Mouse (Mus musculus) urinary bladder, postnatal 36 days (tissue): Measurements from ENCODE around the gene Yipf2.
"Not testable (repeated sequence)": the region's sequence is repeated elsewhere in the genome, so short reads cannot be mapped to it uniquely, and the experiment has no call there.

ENCODE experiments used
- DNase-seq, 2 experiments: peaks; one replicate each; pipeline ENCODE4 v3.0.0; 2022; ENCODE audit warnings: low spot score in 2 of 2, mixed read lengths in 1 of 2

Gene Yipf2

DNA sequence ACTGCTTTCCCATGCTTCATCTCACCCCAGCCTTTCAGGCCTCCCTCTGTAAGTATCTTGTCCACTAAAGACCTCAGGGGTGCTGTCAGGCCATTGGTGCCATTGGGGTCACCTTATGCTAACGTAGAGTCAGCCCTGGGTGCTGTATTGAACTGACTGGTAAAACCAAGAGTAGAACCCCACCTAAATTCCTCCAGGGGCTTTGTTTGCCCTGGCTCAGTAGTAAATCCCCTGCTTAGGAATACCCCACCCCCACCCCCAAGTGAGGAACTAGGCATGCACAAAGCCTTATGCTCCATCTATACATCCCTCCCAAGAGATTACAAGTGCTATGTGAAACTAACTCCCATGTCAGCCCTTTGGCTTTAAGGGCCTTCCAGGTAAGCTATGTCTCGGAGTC lies 35.1 kb downstream of the Yipf2 start:
- DNase-seq = no peak

DNA sequence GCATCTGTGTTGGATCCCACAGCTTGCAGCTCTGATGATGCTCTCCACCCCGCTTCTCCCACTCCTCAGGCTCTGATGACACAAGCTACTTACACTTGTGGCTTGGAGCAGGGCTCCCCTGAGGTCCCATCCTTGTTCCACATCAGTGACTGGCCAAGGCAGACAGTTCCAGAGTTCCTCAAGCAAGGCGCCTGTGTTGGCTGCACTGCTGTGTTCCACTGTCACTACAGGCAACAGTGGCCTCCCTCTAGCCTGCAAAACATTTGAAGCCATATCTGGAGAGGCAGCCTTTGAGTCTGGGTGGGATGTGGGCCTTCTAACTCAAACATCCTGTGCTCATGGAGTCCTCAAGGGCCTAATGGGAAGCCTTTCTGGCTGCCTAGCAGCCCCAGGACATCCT lies 35.6 kb downstream of the Yipf2 start:
- no peak for DNase-seq

DNA sequence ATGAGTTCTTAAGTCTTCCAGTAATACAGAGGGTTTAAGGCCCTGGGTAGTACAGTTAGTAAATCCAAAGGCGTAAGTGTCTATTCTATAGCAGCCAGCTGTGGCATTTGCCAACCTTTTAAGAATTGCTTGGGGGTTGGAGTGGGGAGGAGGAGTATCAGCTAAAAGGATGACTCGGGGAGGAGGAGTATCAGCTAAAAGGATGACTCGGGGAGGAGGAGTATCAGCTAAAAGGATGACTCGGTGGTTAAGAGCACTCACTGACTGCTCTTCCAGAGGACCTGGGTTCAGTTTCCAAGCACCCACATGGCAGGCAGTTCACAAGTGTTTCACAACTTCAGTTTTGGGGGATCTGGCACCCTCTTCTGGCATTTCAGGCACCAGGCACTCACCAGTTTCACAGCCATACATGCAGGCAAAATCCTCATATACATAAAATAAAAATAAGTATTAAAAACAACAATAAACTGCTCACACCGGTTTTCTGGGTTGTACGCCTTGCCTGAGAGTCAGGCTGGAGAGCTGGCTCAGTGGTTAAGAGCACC lies 37.4 kb downstream of the Yipf2 start:
- DNase-seq = no peak

DNA sequence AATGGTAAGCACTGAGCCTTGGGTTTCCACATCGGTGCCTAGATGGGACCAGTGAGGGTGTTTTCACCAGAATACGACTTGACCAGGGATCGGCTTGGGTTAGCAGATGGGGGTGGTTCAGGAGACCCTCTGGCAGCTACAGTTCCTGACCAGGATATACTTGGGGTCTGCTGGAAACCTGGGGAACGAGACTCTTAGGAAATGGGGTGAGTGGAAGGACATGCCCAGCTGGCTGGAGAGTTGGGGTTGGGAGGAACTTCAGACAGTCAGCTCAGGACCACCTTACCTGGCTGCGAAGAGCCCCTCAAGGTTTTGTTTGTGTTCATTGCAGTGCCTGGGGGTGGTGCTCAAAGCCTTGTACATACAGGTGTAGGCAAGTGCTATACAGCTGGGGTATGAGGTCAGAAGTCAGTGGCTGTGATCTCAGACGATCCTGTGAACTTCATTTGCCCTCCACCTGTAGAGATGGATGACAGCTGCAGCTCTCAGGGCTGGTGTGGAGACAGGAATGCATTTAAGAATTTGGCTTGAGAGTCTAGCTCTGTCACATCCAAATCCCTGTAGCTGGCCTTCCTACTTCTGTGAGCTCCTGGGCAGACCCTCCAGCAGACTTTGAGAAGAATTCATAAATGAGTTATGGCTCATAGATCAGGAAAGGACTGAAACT lies 38.9 kb downstream of the Yipf2 start:
- no peak for DNase-seq

DNA sequence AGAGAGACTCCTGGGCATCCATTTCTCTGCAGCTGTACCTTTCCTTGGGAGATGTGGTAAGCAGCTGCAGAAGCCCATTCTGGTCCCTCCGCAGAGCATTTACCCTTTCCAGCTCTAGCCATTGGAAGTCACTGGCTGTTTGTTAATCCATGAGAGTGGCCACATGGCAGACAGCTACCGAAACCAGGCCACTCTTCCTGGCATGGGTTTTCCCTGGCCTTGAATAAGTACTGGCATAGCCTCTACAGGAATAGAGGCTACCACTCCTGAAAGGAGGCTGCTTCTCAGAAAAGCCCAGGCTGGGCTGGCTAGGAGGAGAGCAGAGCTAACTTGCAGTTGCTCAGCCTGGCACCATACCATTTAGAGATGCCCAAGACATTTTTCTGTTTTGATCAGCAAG lies 41.6 kb downstream of the Yipf2 start:
- DNase-seq = no peak

DNA sequence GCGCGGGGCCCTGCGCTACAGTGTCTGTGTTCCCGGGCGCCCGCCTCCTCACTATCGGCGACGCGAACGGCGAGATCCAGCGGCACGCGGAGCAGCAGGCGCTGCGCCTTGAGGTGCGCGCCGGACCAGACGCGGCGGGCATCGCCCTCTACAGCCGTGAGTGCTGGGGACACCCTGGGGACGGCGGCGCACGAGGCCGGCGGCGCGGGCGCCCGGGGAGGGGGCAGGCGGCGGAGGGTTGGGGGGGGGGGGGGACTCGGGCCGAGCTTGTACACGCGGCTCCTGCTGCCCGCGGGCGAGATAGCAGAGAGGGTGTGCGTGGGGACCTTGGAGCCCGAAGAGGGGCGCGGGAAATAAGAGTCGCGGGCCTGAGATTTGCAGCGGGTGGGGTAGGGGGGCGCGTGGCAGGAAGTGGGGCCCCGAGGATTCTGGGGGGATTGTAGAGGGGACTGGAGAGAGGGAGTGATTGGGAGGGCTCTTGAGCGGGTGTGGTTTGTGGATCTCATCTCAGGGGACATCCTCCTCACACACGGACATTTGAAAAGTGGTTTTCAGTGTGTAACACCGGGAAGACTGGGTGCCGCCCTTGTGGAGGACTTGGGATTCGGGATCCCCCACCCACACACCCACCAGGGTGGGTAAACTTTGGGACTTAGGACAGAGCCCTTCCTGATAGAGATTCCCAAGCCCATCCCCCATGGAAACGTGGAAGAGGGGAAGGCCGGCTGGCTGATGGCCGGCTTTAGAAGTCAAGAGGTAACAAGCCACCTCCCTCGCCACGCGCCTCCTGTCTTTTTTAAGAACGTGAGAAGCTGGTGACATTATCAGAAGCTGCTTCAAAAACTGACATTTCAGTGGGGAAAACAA lies 45.3 kb downstream of the Yipf2 start:
- peak; percentile 48 to 54 for DNase-seq

DNA sequence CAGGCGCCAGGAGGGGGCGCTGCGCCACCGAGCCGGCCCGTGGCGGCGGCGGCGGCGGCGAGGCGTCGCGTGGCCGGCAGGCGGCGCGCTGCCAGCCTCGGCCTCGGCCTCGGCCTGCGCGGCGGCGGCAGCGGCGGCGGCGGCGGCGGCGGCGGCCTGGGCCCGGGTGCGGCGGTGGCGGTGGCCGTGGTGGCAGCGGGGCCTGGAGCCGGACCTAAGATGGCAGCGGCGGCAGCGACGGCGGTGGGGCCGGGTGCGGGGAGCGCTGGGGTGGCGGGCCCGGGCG lies 45.9 kb downstream of the Yipf2 start, which contains the start of gene Carm1:
TSS of gene Carm1 (plus strand) at position 106 of the 286 bp plus-strand sequence.
- DNase-seq = no peak

DNA sequence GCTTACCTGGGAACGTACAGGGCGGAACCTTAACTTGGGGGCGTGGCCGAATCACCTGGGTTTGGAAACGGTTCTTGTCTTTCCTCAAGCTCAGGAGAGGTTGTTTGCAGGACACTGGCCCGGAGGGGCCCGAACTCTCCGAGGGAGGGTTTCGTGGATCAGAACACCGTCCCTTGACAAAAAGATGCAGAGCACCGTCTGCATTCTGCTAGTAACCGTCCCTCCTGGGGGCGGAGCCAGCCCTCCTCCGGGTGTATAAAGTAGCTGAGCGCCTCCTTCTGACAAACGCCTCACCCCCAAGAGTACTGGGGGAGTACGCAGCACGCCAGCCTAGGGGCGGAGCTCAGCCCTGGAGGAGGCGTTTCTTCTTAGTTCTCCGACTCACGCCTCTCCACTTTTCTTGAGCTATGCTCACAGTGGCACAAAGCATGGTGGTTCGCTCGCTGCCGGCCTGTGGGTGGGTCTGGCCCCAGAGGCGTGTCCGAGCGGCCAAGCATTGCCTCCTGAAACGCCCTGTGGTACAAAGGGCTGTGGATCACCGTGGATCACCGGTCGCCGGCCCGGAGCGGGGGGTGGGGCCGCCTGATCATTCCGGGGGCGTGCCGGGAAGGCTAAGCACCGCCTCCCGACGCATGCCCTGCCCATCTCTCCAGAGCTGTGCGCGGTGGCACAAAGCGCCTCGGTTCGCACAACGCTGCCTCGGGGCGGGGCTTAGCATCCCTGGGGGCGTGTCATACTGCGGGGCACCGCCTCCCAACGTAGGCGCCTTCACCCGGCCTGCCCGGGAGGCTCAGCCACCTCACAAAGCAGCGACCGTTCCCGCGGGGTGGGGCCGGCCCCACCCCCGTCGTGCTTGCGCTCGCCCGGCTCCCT lies 46.5 kb downstream of the Yipf2 start:
- peak; percentile 100 for DNase-seq

DNA sequence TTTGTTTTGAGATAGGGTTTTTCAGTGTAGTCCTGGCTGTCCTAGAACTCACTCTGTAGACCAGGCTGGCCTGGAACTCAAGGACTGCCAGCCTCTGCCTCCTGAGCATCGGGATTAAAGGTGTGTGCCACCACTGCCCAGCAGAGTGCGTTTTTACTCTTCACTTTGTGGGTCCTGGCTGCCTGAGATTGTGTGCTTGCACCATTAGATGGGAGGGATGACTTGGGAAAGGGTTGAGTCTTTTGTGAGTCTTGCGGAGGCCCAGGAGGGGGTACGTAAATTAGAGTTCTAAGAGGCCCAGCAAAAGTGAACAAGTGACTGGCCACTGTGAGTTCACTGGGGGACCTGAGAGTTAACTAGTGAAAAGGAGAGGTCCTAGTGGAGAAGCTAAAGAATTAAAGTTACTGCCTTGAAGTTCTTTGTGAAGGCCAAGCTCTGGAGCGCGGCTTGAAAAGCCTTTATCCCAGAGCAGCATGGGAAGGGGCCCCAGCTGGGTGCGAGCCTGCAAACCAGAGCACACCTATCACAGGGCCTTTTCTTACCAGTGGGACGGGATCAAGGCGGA lies 47.2 kb downstream of the Yipf2 start:
- no peak for DNase-seq

DNA sequence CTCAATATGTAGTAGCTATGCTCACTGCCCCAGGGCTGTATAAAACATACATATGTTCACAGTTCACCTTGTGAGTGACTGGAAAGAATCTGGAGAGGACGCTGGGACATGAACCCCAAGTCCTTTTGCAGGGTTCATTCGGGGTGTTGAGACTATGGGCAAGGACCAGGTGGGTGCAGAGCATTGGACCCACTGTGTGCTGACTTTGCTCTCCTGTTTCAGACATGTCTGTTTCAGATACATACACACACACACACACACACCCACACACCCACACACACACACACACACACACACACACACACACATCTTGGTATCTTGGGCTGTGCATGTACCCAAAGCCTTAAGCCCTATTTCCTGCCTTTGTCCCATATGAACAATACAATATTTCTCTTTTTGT lies 50.6 kb downstream of the Yipf2 start:
- DNase-seq = not testable (repeated sequence)

DNA sequence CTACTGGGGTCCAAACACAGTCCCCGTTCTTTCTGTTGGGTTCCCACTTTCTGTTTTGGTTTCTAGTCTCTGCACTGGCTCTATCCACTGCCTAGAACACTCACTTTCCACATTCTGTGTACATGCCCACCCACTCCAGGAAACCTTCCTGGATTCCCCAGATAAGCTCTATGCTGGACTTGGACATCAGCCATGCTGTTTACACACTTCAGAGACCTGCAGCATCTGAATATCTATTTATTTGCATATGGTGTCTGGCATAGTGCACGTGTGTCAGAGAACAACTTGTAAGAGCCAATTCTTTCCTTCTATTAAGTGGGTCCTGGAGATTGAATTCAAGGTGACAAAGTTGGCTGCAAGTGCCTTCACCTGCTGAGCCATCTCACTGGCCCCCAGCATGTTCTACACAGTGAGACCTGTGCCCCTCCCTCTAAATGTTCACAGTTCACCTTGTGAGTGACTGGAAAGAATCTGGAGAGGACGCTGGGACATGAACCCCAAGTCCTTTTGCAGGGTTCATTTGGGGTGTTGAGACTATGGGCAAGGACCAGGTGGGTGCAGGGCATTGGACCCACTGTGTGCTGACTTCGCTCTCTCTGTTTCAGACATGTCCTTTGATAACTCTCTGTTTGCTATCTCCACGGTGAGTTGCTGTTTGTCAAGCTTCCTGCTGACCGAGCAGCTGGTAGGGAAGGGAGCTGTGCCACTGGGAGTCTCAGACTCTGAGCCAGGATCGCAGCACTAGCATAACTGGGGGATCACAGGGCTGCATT lies 52.5 kb downstream of the Yipf2 start:
- no peak for DNase-seq
